Mouse (Mus musculus): Measurements from ENCODE around the gene Elp1.

Gene Elp1

DNA sequence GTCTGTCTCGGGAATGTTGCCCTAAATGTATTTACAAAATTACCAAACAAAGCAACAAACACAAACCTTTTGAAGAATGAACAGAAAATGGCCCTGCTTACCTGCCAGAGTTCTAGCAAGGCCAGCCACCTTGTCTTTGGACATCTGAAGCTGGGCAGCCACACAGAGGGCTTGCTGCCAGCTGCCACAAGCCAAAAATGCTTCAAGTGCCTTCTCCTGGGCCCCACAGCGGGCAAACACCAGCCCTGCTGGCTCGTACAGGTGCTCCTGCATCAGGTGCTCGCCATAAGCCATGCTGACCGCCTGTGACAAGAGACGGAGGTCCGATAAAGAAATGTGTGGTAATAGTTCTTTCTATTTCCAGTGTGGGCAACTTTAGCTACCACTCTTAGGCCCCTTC lies 33.2 kb downstream of the Elp1 start:
- DNase-seq (ENCODE audit: low spot score), result no peak

DNA sequence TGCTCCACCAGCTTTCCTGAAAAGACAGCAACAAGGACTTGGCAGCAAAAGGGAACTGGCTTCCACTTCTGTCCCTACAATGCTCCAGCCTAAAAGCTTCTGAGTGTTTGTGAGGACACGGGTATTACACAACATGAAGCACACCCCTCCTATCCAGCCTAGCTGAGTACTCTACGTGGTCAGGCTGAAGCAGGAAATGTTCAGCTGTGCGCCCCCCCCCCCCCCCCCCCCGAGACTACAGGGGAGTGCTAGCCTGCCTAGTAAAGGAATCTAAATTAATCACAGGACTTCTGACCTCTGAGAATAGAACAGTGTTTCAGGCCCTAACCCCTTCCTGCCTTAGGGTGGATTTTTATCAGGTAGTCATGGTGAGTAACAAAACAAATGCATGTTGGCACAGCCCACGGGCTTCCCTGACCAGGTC lies 34.3 kb downstream of the Elp1 start:
- no peak for DNase-seq (ENCODE audit: low spot score)

DNA sequence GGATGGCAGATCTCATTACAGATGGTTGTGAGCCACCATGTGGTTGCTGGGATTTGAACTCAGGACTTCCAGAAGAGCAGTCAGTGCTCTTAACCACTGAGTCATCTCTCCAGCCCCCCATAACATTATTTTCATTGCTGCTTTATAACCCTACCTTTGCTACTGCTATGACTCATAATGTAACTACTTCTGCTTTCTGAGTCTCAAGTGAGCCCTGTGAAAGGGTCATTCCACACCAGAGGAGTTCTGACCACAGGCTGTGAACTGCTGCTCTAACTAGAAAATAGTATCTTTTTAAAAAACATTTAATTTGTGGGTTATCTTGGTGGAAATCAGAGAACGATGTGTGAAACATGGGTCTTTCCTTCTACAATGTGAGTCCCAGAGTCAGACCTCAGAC lies 44.4 kb downstream of the Elp1 start:
- no peak for DNase-seq (ENCODE audit: low spot score)

DNA sequence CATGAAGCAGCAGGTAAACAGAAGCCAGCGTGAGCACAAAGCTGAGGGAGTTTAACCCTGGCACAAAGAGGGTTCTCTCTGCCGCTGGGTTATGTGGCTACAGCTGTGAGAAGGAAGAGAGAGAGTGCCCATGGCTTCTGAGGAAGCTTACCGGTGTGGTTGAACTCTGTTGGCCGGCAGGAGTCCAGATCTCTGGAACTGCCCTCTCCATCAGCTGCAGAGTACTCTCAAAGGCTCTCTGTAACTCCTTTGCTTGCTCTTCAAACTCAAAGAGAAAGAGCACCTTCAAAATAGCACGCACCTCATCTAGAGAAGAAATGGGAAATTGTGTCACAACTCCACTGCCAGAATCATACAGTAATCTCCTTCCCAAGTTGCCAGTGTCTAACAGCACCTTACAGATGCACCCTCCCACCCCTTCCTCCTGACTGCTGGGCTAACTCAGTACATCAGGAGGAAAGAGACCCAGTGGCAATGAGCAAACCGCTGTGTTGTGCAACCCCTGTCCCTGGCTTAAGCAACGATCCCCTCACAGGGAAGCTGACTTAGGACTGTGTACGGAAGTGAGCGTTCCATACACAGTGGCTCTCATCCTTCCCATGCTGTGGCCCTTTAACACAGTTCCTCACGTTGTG lies 45.0 kb downstream of the Elp1 start:
- DNase-seq (ENCODE audit: low spot score), result no peak

DNA sequence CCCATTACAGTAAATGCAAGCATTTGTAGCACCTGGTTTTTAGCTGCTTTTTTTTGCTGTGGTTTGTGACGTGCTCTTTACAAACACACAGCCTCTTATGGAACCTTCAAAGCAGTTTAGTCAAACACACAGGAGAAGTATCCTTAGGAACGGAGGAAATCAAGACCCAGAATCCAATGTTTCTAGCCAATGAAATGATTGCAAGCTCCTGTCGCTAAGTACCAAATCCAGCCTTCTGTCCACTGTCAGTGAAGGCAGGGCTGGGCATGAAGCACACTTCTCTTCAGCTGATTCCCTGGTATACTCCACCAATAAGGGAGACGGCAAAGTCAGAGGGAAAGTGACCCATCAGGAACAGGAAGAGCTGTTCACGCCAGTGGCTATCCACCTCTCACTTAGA lies 46.1 kb downstream of the Elp1 start:
- no peak for DNase-seq (ENCODE audit: low spot score)

DNA sequence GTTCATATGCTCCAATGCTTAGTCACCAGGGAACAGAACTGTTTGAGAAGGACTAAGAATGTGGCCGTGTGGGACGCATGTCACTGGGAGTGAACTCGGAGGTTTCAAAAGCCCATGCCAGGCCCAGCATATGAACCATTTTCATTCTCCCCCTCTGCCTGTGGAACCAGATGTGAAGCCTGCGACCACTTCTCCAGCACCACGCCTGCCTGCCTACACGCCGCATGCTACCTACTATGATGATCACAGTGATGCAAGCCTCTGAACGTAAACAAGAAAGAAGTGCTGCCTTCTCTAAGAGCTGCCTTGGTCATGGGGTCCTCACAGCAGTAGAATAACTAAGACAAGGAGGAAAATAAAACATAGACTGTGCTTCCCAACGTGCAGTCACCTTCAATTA lies 54.7 kb downstream of the Elp1 start:
- DNase-seq (ENCODE audit: low spot score), result no peak

DNA sequence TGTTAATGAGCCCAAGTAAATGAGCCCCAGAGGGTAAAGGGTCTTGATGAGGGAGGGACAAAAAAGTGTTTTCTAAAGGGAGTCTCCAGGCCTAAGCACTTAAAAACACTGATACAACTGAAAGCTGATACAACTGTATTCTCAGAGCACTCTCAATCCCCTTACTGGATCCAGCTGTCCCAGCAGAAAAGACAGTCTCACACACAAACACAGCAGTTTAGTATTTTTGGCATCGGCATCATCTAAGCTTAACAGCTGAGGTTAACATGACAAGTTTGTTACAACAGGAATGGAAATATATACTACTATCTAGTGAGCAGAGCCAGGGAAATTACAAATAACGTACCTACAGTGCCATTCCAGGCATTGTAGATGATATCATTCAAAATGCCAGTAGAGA lies 55.8 kb downstream of the Elp1 start:
- no peak for DNase-seq (ENCODE audit: low spot score)

DNA sequence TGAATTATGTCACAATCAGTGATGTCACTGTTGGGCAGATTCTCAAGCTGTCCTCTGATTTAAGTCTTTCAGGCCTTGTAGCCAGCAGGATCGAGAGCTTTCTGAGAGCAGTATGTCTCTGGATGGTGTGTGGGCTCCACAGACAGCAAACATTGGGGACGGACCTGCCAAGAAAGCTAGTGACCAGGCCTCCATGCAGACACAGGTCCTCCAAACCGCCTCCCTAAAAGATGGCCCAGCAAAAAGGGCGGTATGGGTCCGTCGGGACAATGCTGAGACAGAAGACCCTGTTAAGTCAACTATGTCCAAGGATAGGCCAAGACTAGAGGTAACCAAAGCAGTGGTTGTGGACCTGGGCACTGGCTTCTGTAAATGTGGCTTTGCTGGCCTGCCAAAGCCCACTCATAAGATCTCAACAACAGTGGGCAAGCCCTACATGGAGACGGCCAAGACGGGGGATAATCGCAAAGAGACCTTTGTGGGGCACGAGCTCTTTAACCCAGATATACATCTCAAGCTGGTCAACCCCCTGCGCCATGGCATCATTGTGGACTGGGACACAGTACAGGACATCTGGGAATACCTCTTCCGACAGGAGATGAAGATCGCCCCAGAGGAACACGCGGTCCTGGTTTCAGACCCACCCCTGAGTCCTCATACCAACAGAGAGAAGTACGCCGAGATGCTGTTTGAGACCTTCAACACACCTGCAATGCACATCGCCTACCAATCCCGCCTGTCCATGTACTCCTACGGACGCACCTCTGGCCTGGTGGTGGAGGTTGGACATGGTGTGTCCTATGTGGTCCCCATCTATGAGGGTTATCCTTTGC lies 58.6 kb downstream of the Elp1 start, which contains the start of gene Actl7a:
TSS of gene Actl7a (plus strand) at position 51 of the 833 bp plus-strand sequence.
- no peak for DNase-seq (ENCODE audit: low spot score)

DNA sequence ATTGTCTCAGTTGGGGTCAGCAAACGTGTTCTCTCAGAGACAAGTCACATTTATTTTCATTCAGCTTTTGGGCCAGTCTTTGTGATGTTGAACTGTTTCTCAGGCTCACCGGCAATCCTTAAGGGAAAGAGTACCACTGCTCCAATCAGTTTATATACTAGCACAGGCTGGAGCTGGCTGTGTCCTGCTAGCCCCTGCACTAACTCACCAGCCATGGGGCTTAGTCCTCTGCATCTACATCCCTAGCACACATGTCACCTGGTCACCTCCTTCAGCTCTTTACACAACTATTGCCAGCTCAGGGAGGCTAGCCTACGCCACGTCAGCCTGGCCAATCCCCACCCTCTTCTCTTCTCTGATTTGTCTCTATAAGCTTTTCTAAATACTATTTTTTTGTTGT lies 59.4 kb downstream of the Elp1 start:
- no peak for DNase-seq (ENCODE audit: low spot score)

DNA sequence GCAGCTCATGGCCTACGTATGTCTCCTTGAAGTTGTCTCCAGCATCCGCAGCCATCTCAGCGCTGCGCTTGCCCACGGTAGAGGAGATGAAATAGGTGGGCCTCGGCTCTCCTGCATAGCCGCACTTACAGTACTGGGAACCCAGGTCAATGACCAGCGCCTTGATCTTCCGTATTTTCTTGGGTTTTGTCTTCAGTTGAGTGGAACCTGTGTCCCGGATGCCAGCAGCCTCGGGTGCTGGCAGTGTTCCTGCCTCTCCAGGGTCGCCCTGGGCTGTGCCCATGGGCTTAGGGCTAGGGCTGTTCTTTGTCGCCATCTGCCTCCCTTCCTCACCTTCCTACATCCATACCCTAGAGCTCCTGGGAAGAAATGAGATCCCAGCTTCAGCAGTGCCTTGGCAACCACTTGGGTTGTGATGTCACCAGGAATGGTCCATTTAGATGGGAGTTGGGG lies 61.1 kb downstream of the Elp1 start, which contains the start of gene Actl7b:
TSS of gene Actl7b (minus strand) at position 403 of the 453 bp plus-strand sequence.
- no peak for DNase-seq (ENCODE audit: low spot score)

DNA sequence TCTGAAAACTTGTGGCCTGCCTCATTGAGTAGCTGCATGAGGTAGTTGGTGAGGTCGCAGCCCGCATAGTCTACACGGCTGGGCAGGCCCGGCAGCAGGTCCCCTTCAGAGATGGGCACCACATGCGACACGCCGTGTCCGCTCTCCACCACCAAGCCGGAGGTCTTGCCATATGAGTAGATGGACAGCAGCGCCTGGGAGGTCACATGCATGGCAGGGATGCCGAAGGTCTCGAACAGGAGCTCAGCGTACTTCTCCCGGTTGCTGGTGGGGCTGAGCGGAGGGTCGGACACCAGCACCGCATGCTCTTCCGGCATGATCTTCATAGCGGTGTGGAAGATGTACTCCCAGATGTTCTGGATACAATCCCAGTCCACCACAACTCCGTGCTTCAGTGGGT lies 61.5 kb downstream of the Elp1 start:
- no peak for DNase-seq (ENCODE audit: low spot score)

DNA sequence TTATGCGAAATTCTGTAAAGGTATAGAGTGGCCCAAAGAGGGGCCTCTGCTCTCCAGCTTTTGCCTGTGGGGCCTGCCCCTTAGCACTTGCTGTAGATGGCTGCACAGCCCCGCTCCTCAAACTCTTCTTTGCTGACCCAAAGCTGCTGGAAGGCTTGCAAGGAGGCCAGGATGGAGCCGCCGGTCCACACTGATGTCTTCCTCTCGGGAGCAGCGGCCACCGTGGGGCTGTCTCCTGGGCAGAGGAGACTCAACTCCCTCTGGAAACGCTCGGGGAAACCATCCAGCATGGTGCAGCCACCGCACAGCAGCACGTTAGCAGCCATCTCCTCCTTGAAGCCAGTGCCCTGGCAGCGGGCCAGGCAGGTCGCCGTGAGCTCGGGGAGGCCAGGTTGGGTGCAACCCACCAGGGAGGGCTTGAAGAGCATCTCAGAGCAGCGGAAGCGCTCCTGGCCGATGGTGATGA lies 62.1 kb downstream of the Elp1 start, which contains the start of gene Gm26657:
TSS of gene Gm26657 (plus strand) at position 51 of the 466 bp plus-strand sequence.
- no peak for DNase-seq (ENCODE audit: low spot score)

DNA sequence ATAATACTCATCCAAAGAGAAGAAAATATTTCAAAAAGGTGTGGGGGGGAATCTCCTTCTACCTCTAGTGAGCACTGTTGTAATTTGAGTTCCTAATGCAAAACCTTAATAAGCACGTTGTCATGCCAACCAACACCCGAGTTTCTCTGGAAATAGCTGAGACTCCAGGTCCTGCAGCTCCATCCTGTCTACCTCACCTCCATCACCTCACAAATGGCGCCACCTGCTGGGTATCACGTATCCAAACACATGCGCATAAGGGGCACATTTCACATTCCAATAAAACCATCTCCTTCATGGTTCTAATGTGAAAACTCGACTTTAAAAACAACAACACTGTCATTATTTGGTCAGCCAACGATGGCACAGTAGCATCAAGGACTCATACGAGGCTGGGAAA lies 76.3 kb downstream of the Elp1 start:
- no peak for DNase-seq (ENCODE audit: low spot score)

DNA sequence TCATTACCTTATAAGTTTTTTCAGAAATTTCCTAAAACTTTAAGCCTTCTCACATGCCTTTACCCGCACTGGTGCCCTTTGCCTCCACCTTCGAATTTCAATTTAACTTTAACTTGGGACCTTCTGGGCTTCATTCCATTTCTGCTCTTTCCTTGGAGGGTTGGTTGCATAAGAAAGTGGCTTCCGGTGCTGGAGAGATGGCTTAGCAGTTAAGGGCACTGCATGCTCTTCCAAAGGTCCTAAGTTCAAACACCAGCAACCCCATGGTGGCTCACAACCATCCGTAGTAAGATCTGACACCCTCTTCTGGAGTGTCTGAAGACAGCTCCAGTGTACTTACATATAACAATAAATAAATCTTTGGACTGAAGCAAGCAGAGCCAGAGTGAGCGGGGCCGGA lies 78.9 kb downstream of the Elp1 start:
- no peak for DNase-seq (ENCODE audit: low spot score)

DNA sequence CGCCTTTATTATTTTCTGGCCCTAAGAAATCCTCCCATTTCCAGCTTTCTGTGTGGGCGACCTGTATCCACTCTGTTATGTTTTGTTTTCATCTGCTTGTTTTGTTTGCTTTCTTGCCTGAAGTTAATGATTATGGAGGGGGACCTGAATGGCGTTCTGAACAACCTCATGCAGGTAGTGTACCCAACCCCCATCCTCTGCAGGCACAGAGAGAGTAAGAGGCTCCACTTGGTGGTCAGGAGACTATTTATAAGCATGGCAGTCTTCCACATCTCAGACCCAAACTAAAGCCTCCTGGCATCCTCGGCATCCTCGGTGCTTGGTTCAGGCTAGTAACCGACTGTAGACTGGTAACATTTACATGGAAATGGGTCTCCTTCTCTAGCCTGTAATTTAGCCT lies 79.8 kb downstream of the Elp1 start:
- DNase-seq (ENCODE audit: low spot score), result no peak

DNA sequence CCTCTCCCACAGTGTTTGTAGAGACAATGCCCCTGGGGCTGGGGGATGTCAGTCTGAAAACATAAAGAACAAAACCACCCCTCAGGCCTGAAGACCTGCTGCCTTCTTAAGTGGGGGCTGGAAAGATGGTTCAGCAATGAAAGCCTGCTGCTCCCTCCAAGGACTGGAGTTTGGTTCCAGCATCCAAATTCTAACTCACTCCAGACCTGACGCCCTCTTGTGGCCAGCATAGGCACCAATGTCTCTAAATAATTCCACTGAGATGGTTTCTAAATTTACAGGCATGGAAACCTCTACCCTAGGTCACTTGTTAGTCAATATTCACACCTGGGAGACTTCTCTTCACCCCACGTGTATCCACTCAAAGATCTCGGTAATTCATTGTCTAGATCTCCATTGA lies 80.7 kb downstream of the Elp1 start:
- no peak for DNase-seq (ENCODE audit: low spot score)

DNA sequence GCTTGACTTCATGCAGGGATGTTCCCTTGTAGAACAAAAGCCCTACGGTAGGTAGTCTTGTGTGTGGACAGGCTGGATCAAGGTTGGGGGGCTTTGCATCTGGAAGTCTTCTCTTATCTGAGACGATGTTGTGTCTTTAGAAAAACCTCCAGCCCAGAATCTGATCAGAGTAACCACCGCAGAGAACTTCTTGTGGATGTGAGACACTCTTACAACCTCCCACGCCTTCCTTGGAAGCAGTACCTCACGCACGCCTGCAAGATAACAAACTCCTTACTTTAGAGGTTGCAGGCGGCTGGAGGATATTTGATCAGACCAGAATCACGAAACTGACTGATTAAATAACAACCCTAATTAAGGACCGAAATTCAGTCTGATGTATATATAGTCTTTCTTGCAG lies 81.7 kb downstream of the Elp1 start:
- DNase-seq (ENCODE audit: low spot score), result no peak

DNA sequence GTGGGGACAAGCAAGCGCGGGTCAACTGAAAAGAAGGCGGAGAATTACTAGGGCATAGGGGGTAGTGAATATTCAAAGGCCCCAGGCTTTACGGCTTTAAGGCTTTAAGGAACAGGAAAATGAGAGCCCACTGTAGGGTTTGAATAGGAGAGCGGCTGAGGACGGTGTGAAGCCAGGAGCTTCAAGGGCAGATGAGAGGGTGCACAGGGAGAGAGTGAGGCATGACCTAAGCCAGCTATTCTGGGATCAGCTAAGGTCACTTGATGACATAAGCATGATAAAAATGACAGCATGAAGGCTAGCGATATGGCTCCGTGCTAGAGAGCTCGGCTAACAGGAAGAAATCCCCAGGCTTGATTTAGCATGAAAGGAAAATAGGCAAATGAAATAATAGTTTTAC lies 82.7 kb downstream of the Elp1 start:
- no peak for DNase-seq (ENCODE audit: low spot score)

DNA sequence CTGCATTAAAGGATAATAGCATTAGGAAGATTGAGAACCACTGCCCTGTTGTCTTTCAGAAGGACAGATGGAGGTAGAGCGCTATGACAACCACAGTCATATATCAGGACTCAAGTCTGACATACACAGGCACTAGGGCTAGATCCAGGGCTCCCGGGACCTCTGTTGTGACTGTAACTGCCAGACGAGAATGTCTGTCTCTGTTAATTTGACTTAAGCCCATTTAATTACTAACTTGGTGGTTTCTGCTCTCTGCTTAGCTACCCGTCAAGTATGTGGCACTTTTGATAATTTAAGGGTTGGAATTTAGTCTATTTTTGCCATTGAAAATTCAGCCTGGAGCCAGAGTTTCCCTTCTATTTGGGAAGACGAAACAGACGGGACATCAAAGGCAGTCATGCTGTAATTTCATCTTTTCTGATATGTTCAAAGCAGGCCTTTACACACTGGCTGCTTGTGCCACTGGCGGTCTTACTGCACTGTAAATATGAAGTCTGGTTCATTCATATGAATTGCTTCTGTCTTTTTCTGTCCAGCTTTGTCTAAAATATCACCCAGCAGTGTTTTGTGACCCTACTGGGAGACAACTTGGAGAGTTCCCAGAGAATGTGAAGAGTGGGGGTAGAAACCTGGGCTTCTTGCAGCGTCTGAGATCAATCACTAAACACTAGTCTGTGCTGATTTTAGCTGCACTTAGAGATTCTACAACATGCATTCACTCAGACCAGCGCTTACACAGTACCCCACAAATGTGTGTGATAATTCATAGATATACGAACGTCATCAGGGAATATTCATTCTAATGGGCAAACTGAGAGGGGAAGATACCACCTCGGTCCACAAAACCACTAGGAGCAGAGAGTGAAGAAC lies 83.3 kb downstream of the Elp1 start:
- no peak for DNase-seq (ENCODE audit: low spot score)

DNA sequence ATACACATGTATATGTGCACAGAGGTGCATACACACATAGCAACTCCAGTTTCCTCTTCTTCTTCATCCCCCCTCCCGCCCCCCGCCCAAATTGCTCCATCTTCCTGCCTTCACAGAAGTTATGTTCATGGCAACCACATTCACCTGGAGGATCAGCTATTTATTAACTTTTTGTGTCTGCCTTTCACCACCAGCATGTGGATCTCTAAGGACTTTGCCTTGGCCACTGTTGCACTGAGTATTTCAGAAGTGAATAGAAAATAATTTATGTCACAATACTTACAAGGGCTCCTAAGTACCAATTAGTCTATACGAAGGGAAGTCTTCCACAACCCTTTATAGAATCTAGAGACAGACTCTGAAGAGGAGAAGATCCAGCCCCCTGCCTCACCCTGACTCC lies 84.2 kb downstream of the Elp1 start:
- no peak for DNase-seq (ENCODE audit: low spot score)

DNA sequence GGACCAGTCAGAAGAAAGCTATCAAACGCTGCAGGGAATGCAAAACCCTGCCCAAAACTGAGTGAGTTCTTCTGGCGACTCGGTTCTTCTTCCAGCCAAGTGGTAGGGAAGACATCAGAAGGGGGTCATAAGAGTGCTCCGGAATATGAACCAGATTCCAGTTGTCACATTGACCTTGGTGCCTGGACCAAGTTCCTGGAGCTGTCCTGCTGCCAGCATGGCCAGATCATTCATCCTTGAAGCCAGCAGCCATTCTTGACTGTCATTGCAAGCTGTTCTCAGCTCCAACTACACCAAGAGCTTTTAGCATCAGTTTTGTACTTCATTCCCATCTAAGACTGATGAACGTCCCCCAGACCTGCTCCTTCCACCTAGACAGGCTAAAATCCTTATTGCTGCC lies 85.3 kb downstream of the Elp1 start:
- DNase-seq (ENCODE audit: low spot score), result no peak

DNA sequence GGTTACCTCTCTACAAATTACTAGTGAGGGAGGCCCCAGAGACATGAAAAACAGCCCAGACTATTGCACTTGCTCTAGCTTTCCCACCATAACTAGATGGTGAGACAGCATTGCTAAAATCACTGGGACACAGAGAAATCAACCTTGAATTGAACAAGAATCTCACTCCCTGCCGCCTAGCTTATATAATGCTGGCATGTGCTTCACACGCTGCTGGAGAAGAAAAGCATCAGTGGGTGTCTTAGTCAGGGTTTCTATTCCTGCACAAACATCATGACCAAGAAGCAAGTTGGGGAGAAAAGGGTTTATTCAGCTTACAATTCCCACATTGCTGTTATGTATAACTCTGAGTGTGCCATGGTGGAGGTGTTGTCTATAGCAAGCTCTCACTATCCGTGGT lies 89.0 kb downstream of the Elp1 start:
- no peak for DNase-seq (ENCODE audit: low spot score)
